Mouse (Mus musculus) left cerebral cortex, postnatal 36 days (tissue): ENCODE measurements around the gene Edem3. TPM values are rescaled to one million over a fixed set of nuclear protein-coding genes. Genes with fewer than 3 reads are reported as not detected.

Source experiments
- DNase-seq, 2 experiments: peaks; one replicate each; pipeline ENCODE4 v3.0.0; 2021 to 2022; ENCODE audit warnings: low spot score in 2 of 2, mixed read lengths in 1 of 2
- intact Hi-C: fragments of 180-260 bp; cut with DNase I; formaldehyde crosslinking; loops from one replicate; pipeline ENCODE4 v1.15.1; 2025
- total RNA-seq, 2 experiments: library from RNA; stranded (reverse); gene quantifications; 2 replicates each; pipeline ENCODE4 v1.2.3; 2021

Gene Edem3
- 10 to 100 TPM; 35.8 to 38.7 TPM for total RNA-seq

DNA sequence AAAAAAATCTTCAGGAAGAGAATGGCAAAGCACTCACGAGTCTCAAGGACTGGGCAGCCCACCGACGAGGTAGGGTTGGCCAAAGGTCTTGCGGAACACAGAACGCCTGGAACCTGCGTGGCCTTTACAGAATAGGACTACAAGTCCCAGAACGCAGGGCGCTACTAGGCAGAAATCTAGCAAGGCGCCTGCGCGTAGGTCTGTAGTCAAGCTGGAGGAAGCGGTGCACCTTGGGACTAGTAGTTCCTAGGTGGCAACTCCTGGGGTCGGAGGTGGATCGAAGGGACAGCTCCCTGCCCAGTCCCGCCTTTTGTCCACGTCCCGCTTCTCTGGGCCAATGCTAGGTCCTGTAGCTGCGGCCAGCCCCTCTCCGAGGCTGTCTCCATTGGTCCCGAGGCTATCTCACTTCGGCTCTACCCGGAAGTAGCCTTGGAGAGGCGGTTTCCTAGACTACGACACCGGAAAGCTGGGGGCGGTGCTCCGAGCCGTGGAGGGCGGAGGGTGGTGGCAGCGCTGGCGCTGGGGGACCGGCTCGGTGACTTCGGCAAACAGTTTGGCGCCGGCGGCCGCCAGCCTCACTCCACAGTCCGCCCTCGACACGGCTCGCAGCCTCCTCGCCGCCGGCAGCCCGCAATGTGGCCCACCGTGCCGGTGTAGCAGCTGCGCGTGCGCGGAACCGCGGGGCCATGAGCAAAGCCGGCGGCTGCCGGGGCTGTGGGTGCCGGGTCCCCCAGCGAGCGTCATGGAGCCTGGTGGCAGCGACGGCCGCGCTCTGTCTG lies at the start of gene Edem3:
TSS of gene Edem3 (plus strand) at position 491 of the 779 bp plus-strand sequence.
- DNase-seq: peak; percentile 98 to 99
- intact Hi-C loops: no loop called here

GRCm38 (mm10) chr1:151705723-151706396 lies 49.3 kb upstream of the Edem3 start:
- intact Hi-C loops: loop anchor here (1.0 to 5.0 kb wide), 2 partner anchors 142 to 214 kb away; no protein-coding TSS in a partner anchor
- DNase-seq: peak; percentile 58 to 81

GRCm38 (mm10) chr1:151706397-151706752 lies 48.8 kb upstream of the Edem3 start:
- no peak for DNase-seq
- intact Hi-C loops: loop anchor here (1.0 to 5.0 kb wide), 2 partner anchors 142 to 214 kb away; no protein-coding TSS in a partner anchor

GRCm38 (mm10) chr1:151708966-151709733 lies 46.0 kb upstream of the Edem3 start:
- DNase-seq: no peak
- intact Hi-C loops: loop anchor here (5.0 kb wide), 1 partner anchor 217 kb away; no protein-coding TSS in a partner anchor

DNA sequence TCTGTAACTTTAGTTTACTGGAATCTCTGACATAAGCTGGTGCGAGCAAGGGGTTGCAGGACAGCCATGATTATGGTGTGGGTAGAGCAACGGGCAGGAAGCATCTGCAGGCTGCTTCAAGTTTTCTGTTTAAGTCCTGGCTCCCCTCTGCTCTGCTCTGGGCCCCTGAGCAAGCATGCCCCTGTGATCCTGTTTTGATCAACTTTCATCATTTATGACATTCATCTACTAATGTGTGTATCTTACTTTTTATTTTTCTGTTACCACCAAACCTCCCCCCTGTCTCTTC lies 45.5 kb upstream of the Edem3 start:
- intact Hi-C loops: loop anchor here (5.0 kb wide), 1 partner anchor 217 kb away; no protein-coding TSS in a partner anchor
- DNase-seq: no peak

- DNase-seq: no peak
- intact Hi-C loops: no loop called here
Measured at GRCm38 (mm10) chr1:151710424-151711055, 44.6 kb upstream of the Edem3 start.

DNA sequence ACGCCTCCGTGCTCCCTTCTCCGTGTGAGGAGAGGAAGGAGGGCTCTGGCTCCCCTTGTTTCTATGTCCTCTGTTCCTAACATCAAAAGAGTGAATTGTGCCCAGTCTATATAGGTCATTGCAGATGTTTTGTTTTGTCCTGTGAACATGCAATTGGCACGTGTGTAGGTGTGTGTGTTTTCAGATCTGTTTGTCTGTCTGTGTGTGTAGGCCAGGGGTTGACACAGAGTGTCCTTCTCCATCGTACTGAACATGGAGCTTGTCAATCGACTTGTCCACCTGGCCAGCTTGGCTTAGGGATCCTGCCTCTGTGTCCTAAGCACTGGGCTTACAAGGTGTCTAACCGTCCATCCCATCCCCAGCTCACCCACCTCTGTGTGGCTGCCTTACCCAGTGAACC lies 44.1 kb upstream of the Edem3 start:
- intact Hi-C loops: no loop called here

GRCm38 (mm10) chr1:151712664-151713063 lies 42.5 kb upstream of the Edem3 start:
- intact Hi-C loops: no loop called here
- DNase-seq: no peak

More for the DNA sequence above, 44.1 kb upstream of the Edem3 start:
- DNase-seq: no peak

DNA sequence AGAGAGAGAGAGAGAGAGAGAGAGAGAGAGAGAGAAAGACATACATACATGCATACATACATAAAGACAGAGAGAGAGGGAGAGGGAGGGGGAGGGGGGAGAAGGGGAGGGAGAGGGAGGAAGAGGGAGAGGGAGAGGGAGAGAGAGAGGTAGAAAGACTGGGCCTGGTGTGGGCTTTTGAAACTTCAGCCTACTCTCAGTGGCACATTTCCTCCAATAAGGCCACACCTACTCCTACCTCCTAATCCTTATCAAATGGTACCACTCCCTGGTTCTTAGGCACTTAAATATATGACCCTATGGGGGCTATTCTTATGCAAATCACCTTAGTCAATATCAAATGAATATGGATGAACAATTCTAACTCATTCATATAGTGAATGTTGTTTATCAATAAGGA lies 41.5 kb upstream of the Edem3 start:
- intact Hi-C loops: no loop called here
- no peak for DNase-seq

- DNase-seq: no peak
- intact Hi-C loops: no loop called here
Measured at GRCm38 (mm10) chr1:151716024-151716710, 39.0 kb upstream of the Edem3 start.

GRCm38 (mm10) chr1:151717624-151718023 lies 37.5 kb upstream of the Edem3 start:
- intact Hi-C loops: no loop called here
- DNase-seq: no peak

- intact Hi-C loops: no loop called here
Measured at GRCm38 (mm10) chr1:151718575-151718974, 36.6 kb upstream of the Edem3 start.

GRCm38 (mm10) chr1:151719911-151720310 lies 35.3 kb upstream of the Edem3 start:
- intact Hi-C loops: no loop called here
- no peak for DNase-seq

More at GRCm38 (mm10) chr1:151718575-151718974, 36.6 kb upstream of the Edem3 start:
- DNase-seq: no peak

DNA sequence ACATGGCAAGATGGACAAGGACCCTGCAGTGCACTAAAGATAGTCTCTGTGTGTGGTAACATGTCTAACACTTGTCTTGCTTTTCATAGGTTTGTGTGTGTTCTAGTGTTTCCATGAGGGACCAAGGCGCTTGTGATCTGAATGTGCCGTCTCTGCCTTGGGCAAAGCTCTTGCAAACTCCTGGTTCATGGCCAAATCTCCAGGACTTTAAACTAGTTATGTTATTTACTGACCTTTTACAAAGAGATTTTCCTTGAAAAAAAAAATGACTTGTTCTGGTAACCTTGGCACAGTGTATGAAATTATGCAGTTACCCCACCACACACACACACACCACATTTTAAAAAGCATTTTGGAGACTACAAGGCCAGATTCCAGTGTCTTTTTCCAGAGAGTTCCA lies 34.6 kb upstream of the Edem3 start:
- no peak for DNase-seq
- intact Hi-C loops: no loop called here

GRCm38 (mm10) chr1:151721357-151721983 lies 33.7 kb upstream of the Edem3 start:
- no peak for DNase-seq
- intact Hi-C loops: no loop called here

- DNase-seq: no peak
- intact Hi-C loops: no loop called here
Measured at GRCm38 (mm10) chr1:151723771-151724170, 31.4 kb upstream of the Edem3 start.

- no peak for DNase-seq
- intact Hi-C loops: no loop called here
Measured at GRCm38 (mm10) chr1:151725590-151725989, 29.6 kb upstream of the Edem3 start.

GRCm38 (mm10) chr1:151726358-151726757 lies 28.8 kb upstream of the Edem3 start:
- DNase-seq: no peak
- intact Hi-C loops: no loop called here

DNA sequence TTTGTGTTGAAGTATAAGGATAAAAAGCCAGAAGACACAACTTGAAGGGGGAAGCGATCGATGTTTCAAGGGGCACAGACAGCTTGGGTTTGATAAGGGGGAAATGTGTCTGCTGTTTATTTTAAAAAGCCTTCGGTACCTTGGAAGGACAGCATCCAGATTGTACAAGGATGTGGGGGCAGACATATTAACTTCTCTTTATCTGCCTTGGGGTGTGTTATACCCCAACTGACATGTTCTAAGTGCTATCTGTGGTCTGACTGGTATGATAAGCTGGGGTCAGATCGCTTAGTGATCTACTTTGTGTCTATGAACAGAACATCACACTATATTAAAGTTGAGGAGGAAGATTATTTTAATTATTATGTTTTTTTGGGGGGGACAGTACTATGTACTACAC lies 27.0 kb upstream of the Edem3 start:
- DNase-seq: no peak
- intact Hi-C loops: no loop called here
